Mouse (Mus musculus): Measurements from ENCODE around the gene Dab1.
A peak's percentile ranks its signal among the peaks of the same experiment; 100 is the strongest.

Dab1 gene

DNA sequence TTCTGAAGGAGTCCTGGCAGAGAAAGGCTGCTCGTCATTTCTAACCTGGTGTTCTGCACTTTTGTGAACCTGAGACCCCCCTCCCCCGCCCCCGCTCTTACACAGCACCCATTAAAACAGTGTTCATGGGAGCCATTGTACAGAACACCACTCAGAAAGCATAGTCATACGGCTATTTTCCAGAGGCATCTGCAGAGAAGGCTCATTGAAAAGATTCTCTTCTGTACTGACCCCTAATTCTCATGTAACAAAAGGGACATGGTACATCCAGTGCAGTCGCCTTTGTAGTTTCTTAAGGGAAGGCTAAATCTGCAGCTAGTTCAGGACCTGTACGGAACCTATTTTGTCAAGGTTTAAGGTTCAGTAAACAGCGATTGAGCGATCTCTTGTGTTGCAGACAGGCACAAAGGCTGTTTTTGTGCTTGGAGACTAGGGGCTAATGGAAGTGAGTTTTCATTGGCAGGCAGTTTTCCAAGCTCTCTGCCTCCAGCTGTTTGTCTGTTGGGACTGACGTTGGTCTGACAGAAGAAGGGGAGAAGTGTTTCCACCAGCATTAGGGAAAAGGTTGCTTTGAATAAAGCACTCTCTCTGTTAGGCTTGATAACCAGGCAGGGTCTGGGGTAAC lies 780.1 kb downstream of the Dab1 start:
- DNase-seq = no peak

GRCm38 (mm10) chr4:104404099-104404498 lies 784.9 kb downstream of the Dab1 start:
- DNase-seq = no peak

- no peak for DNase-seq
Measured at GRCm38 (mm10) chr4:104410922-104411321, 791.8 kb downstream of the Dab1 start.

GRCm38 (mm10) chr4:104415482-104415881 lies 796.3 kb downstream of the Dab1 start:
- peak; percentile 45 for DNase-seq

- peak; percentile 56 for DNase-seq
Measured at GRCm38 (mm10) chr4:104418354-104418753, 799.2 kb downstream of the Dab1 start.

GRCm38 (mm10) chr4:104420983-104421680 lies 802.0 kb downstream of the Dab1 start:
- DNase-seq = no peak

GRCm38 (mm10) chr4:104429127-104429526 lies 810.0 kb downstream of the Dab1 start:
- no peak for DNase-seq

GRCm38 (mm10) chr4:104431231-104431855 lies 812.2 kb downstream of the Dab1 start:
- no peak for DNase-seq

- no peak for DNase-seq
Measured at GRCm38 (mm10) chr4:104432150-104432549, 813.0 kb downstream of the Dab1 start.

- no peak for DNase-seq
Measured at GRCm38 (mm10) chr4:104435736-104436135, 816.6 kb downstream of the Dab1 start.

DNA sequence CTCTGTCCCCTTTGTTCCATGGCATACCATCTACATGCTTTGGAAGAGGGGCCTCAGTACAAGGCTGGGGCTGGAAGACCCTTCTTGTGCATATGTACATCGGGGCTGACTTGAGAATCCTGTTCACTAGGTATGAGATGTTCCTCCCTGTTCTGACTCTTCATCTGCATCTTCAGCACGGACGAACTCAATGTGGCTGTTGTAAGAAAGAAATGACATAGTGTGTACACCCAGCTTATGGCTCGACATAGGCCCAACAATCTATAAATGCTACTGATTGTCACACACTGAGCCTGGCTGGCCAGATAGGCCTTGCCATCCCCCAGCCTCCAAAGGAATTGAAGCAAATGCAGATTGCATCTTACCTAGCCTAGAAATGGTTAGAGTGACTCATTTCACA lies 817.3 kb downstream of the Dab1 start:
- DNase-seq = no peak

DNA sequence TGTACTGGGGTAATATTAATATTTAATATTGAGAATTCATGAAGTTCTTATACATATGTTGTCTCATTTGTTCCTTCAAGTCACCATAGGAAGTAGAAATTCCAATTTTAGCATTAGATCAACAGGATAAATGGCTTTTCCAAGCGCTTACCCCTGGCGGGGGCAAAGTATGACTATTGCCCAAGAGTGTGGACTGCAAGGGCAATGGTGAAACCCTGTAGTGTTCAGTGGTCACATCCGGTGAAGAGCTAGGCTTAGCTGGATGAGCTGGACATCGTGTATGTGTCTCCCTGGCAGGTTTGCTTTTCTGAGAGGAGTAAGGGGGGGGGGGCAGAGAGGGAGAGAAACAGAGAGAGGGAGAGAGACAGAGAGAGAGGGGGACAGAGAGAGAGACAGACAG lies 819.6 kb downstream of the Dab1 start:
- DNase-seq = no peak

GRCm38 (mm10) chr4:104439641-104440040 lies 820.5 kb downstream of the Dab1 start:
- peak; percentile 41 for DNase-seq

DNA sequence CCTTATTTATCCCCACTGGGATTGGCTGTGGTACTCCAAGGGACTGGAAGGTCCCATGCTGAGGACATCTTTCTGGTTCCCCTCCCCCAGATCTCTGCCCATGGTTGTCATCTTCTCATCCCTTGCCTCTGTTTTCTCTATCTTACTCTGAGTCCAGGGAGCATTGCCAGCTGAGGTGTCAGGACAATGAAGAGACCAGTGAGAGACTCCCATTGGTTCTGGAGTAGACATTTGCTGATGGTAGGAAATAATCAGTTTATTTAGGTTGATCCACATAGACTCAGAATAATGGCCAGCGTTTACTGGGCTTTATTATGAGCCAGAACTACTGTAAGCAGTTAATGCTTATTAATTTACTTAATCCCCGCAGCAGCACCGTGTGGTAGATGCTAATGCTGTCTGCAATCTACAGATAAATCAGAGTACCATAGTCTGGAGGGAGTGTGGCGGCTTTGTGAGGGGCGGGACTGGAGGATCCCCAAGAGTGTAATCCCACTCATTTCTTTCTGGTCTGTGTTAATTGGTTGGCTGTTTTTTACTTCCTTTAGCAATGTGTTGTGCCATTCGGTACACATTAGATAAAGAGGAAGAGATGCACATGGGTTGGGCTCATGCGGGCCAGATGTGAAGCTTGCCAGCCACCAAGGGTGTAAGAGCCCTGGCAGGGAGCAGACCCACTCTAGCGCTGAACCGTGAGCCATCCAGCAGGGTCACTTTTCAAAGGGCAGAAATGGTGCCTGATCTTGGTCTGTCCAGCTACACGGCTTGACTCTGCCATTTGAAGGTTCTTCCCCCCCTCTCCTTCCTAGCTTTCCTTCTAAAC lies 824.0 kb downstream of the Dab1 start:
- no peak for DNase-seq

DNA sequence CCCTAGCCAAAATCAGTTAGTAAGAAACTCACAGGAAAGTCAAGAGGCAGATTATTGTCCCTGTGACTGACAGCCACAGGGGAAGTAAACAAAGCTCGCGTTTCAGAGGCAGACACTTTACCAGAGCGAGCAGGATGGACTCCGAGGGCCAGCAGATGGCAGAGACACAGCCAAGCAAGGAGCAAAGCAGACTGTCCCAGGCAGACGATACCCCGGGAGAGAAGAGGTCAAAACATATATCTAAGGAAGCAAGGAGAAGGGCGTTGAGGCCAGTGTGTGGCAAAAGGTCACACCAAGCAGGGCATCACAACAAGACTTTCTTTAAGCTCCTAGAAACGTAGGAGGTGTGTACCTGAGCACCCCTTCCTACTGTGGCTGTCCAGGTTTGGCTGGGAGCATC lies 824.6 kb downstream of the Dab1 start:
- DNase-seq = peak; percentile 63

- no peak for DNase-seq
Measured at GRCm38 (mm10) chr4:104444985-104445384, 825.8 kb downstream of the Dab1 start.

GRCm38 (mm10) chr4:104448199-104448598 lies 829.0 kb downstream of the Dab1 start:
- no peak for DNase-seq

- no peak for DNase-seq
Measured at GRCm38 (mm10) chr4:104450645-104451044, 831.5 kb downstream of the Dab1 start.

- DNase-seq = peak; percentile 87
Measured at GRCm38 (mm10) chr4:104452587-104452986, 833.4 kb downstream of the Dab1 start.

- no peak for DNase-seq
Measured at GRCm38 (mm10) chr4:104455151-104455550, 836.0 kb downstream of the Dab1 start.

DNA sequence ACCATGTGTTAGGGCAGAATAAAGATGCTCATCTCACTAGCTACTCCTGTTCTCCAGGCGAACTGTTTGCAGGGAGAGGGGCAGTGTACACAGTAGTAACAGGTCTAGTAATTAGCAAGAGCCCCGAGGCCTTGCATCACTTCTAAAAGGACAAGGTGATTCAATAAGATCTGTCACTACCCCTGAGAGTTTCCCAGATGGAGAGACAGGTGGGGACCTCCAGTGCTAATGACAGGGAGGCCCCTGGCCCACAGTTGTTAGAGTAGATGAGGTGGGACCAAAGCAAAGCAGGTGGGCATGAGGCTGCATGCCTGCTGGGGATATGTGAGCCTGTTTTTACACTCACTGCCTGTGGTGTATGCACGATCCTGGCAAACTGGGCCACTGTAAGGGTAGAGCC lies 836.6 kb downstream of the Dab1 start:
- DNase-seq = peak; percentile 41

GRCm38 (mm10) chr4:104456173-104456873 lies 837.2 kb downstream of the Dab1 start:
- DNase-seq = peak; percentile 38

DNA sequence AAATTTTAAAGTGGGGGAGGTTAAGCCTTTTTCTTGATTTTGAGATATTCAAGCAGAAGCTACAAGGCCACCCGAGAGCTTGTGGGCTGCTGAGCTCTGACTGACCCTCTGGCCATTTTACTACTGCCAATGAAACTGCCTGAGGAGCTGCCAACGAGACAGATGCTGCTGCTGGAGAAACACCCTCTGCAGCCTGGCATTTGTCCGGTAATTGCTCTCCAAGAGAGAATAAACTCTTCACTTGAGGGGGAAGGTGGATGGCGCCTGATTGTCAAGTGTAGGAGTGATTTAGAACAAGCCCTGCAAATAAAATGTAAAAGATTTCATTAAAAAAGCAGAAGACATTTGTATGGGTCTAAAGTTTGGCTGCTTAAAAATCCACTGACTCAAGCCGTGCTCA lies 839.6 kb downstream of the Dab1 start:
- DNase-seq = peak; percentile 76

Measured in cerebellum, adult 8-10 months (tissue).